Comparison of ENCODE assay signal across 7 mouse cellular contexts in the genomic region with DNA sequence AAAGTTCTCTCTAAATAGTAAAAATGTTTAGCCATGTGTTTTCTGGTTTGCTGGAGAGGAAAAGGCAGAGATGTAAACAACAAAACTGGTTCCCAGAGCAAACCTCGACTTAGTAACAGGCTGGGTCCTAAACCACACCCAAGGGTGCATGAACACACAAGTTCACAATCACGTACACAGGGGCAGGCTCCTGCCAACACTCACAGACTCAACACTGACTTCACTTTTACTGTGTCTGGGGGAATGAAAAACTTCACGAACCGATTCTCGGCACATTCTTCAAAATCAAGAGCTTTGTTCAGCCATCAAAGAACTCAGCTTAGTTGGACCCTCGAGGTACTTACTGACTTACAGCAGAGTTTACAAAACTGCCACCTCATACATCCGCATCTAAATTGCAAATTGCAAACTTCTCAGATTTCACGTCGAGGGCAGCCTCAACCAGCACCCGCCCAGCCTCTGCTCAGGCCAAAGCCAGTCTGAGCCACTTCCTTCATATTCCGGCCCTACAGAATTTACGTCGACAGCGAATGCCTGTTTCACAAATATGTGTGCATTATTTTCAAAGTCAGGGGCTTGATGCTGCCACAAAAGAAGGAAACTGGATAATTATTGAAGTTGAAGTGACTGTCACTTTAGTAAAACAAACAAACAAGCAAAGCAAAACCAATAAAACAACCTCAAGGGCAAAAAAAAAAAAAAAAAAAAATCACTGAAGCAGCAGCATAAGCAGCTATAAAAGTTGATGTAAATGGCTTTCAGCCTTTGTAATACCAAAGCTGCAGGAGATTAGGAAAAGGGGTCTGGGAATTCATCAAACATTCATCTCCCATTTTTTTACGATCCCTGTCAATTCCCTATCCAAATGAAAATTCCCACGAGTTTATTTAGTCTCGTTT. TPM values are rescaled to one million over a fixed set of nuclear protein-coding genes. Genes with fewer than 3 reads are reported as not detected.
A peak's percentile ranks its signal among the peaks of the same experiment; 100 is the strongest.
DNase-seq lines count a peak whose midpoint lies in the region; ATAC-seq and TF ChIP-seq lines count a peak whose summit lies in the region.

No protein-coding gene starts in this region.

- peak overlapping the region; percentile 60; the same call in 1 of the 2 replicates for H3K9ac ChIP-seq in forebrain, embryonic 15.5 days (replicated peaks)
- peak overlapping the region; percentile 75 for H3K9ac ChIP-seq in intestine, embryonic 15.5 days
- H3K9ac ChIP-seq in liver, postnatal 0 days (replicated peaks) = peak overlapping the region; percentile 80
- peak overlapping the region; percentile 52; the same call in 1 of the 2 replicates for H3K9ac ChIP-seq in neural tube, embryonic 14.5 days (replicated peaks; ENCODE audit: low read depth, low read length)

- H3K4me3 ChIP-seq in C2C12 (ENCODE audit: insufficient read depth, poor library complexity, severe bottlenecking) = peak overlapping the region; percentile 74
- peak overlapping the region; percentile 99 for H3K4me3 ChIP-seq in G1E (ENCODE audit: low read depth, low read length)
- peak overlapping the region; percentile 89 for H3K4me3 ChIP-seq in forebrain, embryonic 15.5 days
- peak overlapping the region; percentile 85 for H3K4me3 ChIP-seq in intestine, embryonic 15.5 days (replicated peaks)
- H3K4me3 ChIP-seq in liver, postnatal 0 days (ENCODE audit: low read depth, low read length) = peak overlapping the region; percentile 73
- peak overlapping the region; percentile 47 for H3K4me3 ChIP-seq in neural tube, embryonic 14.5 days (ENCODE audit: low read depth, low read length)

- H3K9me3 ChIP-seq in G1E (replicated peaks) = no peaks in the 10 kb centered on the region
- H3K9me3 ChIP-seq in forebrain, embryonic 15.5 days = no peaks in the 10 kb centered on the region
- no peaks in the 10 kb centered on the region for H3K9me3 ChIP-seq in intestine, embryonic 15.5 days
- H3K9me3 ChIP-seq in liver, postnatal 0 days (ENCODE audit: low read length) = no peaks in the 10 kb centered on the region
- H3K9me3 ChIP-seq in neural tube, embryonic 14.5 days (ENCODE audit: control insufficient read depth, low read length) = no peaks in the 10 kb centered on the region

- peak overlapping the region; percentile 99 for H3K4me2 ChIP-seq in forebrain, embryonic 15.5 days (replicated peaks)
- H3K4me2 ChIP-seq in intestine, embryonic 15.5 days (replicated peaks) = peak overlapping the region; percentile 69
- H3K4me2 ChIP-seq in liver, postnatal 0 days (ENCODE audit: low read depth, low read length) = peak overlapping the region; percentile 85
- peak overlapping the region; percentile 90 for H3K4me2 ChIP-seq in neural tube, embryonic 14.5 days (ENCODE audit: low read depth, low read length)

- H3K27ac ChIP-seq in forebrain, embryonic 15.5 days (replicated peaks) = no peak overlapping the region
- no peak overlapping the region; the same call in 1 of the 2 replicates for H3K27ac ChIP-seq in intestine, embryonic 15.5 days
- peak overlapping the region; percentile 94 for H3K27ac ChIP-seq in liver, postnatal 0 days (ENCODE audit: low read depth)
- H3K27ac ChIP-seq in neural tube, embryonic 14.5 days (ENCODE audit: low read depth, low read length) = no peak overlapping the region

- TF ChIP-seq CTCF in C2C12 (IDR thresholded peaks at IDR 0.05; ENCODE audit: control insufficient read depth, insufficient read depth, insufficient read length) = no peak
- TF ChIP-seq CTCF in G1E (IDR thresholded peaks at IDR 0.05; ENCODE audit: low read depth, low read length) = no peak
- TF ChIP-seq CTCF in liver, postnatal 0 days (IDR thresholded peaks at IDR 0.05; ENCODE audit: low read depth) = no peak

- peaks cover 42% of the 10 kb centered on the region for H3K4me1 ChIP-seq in G1E (ENCODE audit: insufficient read depth, low read depth, low read length)
- 0 out of 2 replicates have a peak, but pooled peaks cover 2% of the 10 kb centered on the region for H3K4me1 ChIP-seq in forebrain, embryonic 15.5 days
- H3K4me1 ChIP-seq in intestine, embryonic 15.5 days (replicated peaks) = peaks cover 5% of the 10 kb centered on the region; the same call in 1 of the 2 replicates
- peaks cover 23% of the 10 kb centered on the region for H3K4me1 ChIP-seq in liver, postnatal 0 days (ENCODE audit: insufficient read depth)
- H3K4me1 ChIP-seq in neural tube, embryonic 14.5 days (ENCODE audit: control insufficient read depth, insufficient read depth, low read length) = no peaks in the 10 kb centered on the region; the same call in 1 of the 2 replicates

- ATAC-seq in G1E (ENCODE audit: extremely low read depth, insufficient number of reproducible peaks, low FRiP score, poor library complexity, severe bottlenecking) = 0 out of 2 replicates have a peak, but pooled peaks have one; percentile 15
- ATAC-seq in forebrain, embryonic 15.5 days (replicated peaks) = no peak
- no peak for ATAC-seq in intestine, embryonic 15.5 days
- ATAC-seq in liver, postnatal 0 days = no peak
- ATAC-seq in neural tube, embryonic 14.5 days (ENCODE audit: low read depth) = no peak

- DNase-seq in G1E (ENCODE audit: low spot score) = no peak
- peak; percentile 42 for DNase-seq in liver, postnatal 0 days
- no peak for DNase-seq in spleen, postnatal 14 days (ENCODE audit: low spot score in 2 of 2)

- H3K36me3 ChIP-seq in C2C12 (ENCODE audit: control insufficient read depth, insufficient read depth) (no peaks in the 10 kb centered on the region), G1E (replicated peaks) (peaks cover 22% of the 10 kb centered on the region)
- no peaks in the 10 kb centered on the region for H3K36me3 ChIP-seq in forebrain, embryonic 15.5 days
- no peaks in the 10 kb centered on the region for H3K36me3 ChIP-seq in intestine, embryonic 15.5 days
- no peaks in the 10 kb centered on the region for H3K36me3 ChIP-seq in liver, postnatal 0 days (replicated peaks; ENCODE audit: insufficient read depth, low read length)
- H3K36me3 ChIP-seq in neural tube, embryonic 14.5 days (ENCODE audit: control insufficient read depth, insufficient read depth, low read length) = no peaks in the 10 kb centered on the region

- peaks cover 53% of the 10 kb centered on the region for H3K79me2 ChIP-seq in C2C12 (ENCODE audit: control insufficient read depth, insufficient read depth)

- H3ac ChIP-seq in C2C12 (ENCODE audit: control insufficient read depth, insufficient read length, low read depth) = no peak overlapping the region

- WGBS in forebrain, embryonic 15.5 days = 9% methylated on average over 17 of the region's 17 CpGs
- 14% methylated on average over 17 of the region's 17 CpGs for WGBS in intestine, embryonic 15.5 days
- 11% methylated on average over 17 of the region's 17 CpGs for WGBS in liver, postnatal 0 days (ENCODE audit: insufficient replicate concordance)
- 10% methylated on average over 17 of the region's 17 CpGs for WGBS in neural tube, embryonic 14.5 days

- H3K79me3 ChIP-seq in C2C12 (ENCODE audit: low read depth) = peaks cover 31% of the 10 kb centered on the region

- H3K27me3 ChIP-seq in C2C12 (ENCODE audit: control insufficient read depth, insufficient read depth, insufficient read length) = no peaks in the 10 kb centered on the region
- no peaks in the 10 kb centered on the region for H3K27me3 ChIP-seq in G1E (ENCODE audit: insufficient read depth, low read length)
- H3K27me3 ChIP-seq in forebrain, embryonic 15.5 days = no peaks in the 10 kb centered on the region
- H3K27me3 ChIP-seq in intestine, embryonic 15.5 days (replicated peaks) = no peaks in the 10 kb centered on the region
- H3K27me3 ChIP-seq in liver, postnatal 0 days (ENCODE audit: insufficient read depth, low read length) = no peaks in the 10 kb centered on the region
- H3K27me3 ChIP-seq in neural tube, embryonic 14.5 days (ENCODE audit: control insufficient read depth, insufficient read depth, low read length) = no peaks in the 10 kb centered on the region

- no peak for TF ChIP-seq EP300 in liver, postnatal 0 days (IDR thresholded peaks at IDR 0.05; ENCODE audit: low read depth)

TF ChIP-seq in C2C12, 6 proteins besides CTCF, POLR2A, EP300 and RAD21:
- no peak for TF ChIP-seq MYOG (IDR thresholded peaks at IDR 0.05; ENCODE audit: control insufficient read depth, extremely low read depth, insufficient read length)
- no peak for TF ChIP-seq CEBPB (IDR thresholded peaks at IDR 0.05; ENCODE audit: low read depth)
- no peak for TF ChIP-seq MAX (IDR thresholded peaks at IDR 0.05)
- no peak for TF ChIP-seq FOSL1 (IDR thresholded peaks at IDR 0.05; ENCODE audit: insufficient read depth, low read length, poor library complexity, severe bottlenecking)
- no peak for TF ChIP-seq MYOD1 (IDR thresholded peaks at IDR 0.05; ENCODE audit: control insufficient read depth, insufficient read length, low read depth)
- TF ChIP-seq USF1 (IDR thresholded peaks at IDR 0.05; ENCODE audit: low read depth) = no peak

RNA-seq across cellular contexts. Expression of a gene that starts 1.2 kb away (rescaled TPM):
- polyA plus RNA-seq in C2C12 (2012; fragmentation: generic; extraction: Trizol) (64.4 TPM), G1E (2012) (281 and 378 TPM in 2 replicates)
- total RNA-seq in G1E (2014; fragmentation: Nextera tagmentation) (88.0 and 114 TPM in 2 replicates), G1E (2017) (322 and 331 TPM in 2 replicates)
- polyA plus RNA-seq in forebrain, embryonic 15.5 days (2015; fragmentation: Nextera tagmentation; extraction: Ambion mirVana) = 28.5 and 28.8 TPM in 2 replicates
- 86.3 and 87.4 TPM in 2 replicates for polyA plus RNA-seq in intestine, embryonic 15.5 days (2015; fragmentation: Nextera tagmentation; extraction: Ambion mirVana)
- polyA plus RNA-seq in liver, postnatal 0 days (2015; fragmentation: Nextera tagmentation; extraction: Ambion mirVana) = 87.5 and 93.7 TPM in 2 replicates
- 25.8 and 44.7 TPM in 2 replicates for polyA plus RNA-seq in neural tube, embryonic 14.5 days (2014; fragmentation: Nextera tagmentation; extraction: Ambion mirVana)

RNA-seq across cellular contexts. Expression of a gene that starts 1.3 kb away (rescaled TPM):
- polyA plus RNA-seq in C2C12 (2012; fragmentation: generic; extraction: Trizol) (1.6 TPM), G1E (2012) (2.2 and 3.6 TPM in 2 replicates)
- total RNA-seq in G1E (2014; fragmentation: Nextera tagmentation) (45.7 and 51.4 TPM in 2 replicates), G1E (2017) (37.5 and 41.3 TPM in 2 replicates)
- 5.3 and 6.0 TPM in 2 replicates for polyA plus RNA-seq in forebrain, embryonic 15.5 days (2015; fragmentation: Nextera tagmentation; extraction: Ambion mirVana)
- polyA plus RNA-seq in intestine, embryonic 15.5 days (2015; fragmentation: Nextera tagmentation; extraction: Ambion mirVana) = 9.0 and 9.8 TPM in 2 replicates
- polyA plus RNA-seq in liver, postnatal 0 days (2015; fragmentation: Nextera tagmentation; extraction: Ambion mirVana) = 10.9 and 12.6 TPM in 2 replicates
- 9.4 and 9.5 TPM in 2 replicates for polyA plus RNA-seq in neural tube, embryonic 14.5 days (2014; fragmentation: Nextera tagmentation; extraction: Ambion mirVana)

RNA-seq across cellular contexts. Expression of a gene that starts 40.1 kb away (rescaled TPM):
- 5.4 TPM for polyA plus RNA-seq in C2C12 (2012; fragmentation: generic; extraction: Trizol)
- total RNA-seq in G1E (2014; fragmentation: Nextera tagmentation) = 51.8 and 61.0 TPM in 2 replicates
- 90.5 and 94.5 TPM in 2 replicates for total RNA-seq in G1E (2017)
- 18.2 and 23.2 TPM in 2 replicates for polyA plus RNA-seq in G1E (2012)
- polyA plus RNA-seq in forebrain, embryonic 15.5 days (2015; fragmentation: Nextera tagmentation; extraction: Ambion mirVana) = 14.1 and 16.2 TPM in 2 replicates
- polyA plus RNA-seq in intestine, embryonic 15.5 days (2015; fragmentation: Nextera tagmentation; extraction: Ambion mirVana) = 21.2 and 24.0 TPM in 2 replicates
- polyA plus RNA-seq in liver, postnatal 0 days (2015; fragmentation: Nextera tagmentation; extraction: Ambion mirVana) = 13.2 and 15.5 TPM in 2 replicates
- 11.2 and 15.9 TPM in 2 replicates for polyA plus RNA-seq in neural tube, embryonic 14.5 days (2014; fragmentation: Nextera tagmentation; extraction: Ambion mirVana)

Comparison
In these comparisons a context has a peak if more than half of its experiments do, and no peak if none do; other contexts are left out.
1. H3K4me3 ChIP-seq: peak in every context shown above with its lines; median percentile 99 in G1E; 89 in forebrain, embryonic 15.5 days; 85 in intestine, embryonic 15.5 days; 74 in C2C12; 73 in liver, postnatal 0 days; 47 in neural tube, embryonic 14.5 days.